Mouse (Mus musculus): ENCODE measurements around the gene Nploc4.

DNA sequence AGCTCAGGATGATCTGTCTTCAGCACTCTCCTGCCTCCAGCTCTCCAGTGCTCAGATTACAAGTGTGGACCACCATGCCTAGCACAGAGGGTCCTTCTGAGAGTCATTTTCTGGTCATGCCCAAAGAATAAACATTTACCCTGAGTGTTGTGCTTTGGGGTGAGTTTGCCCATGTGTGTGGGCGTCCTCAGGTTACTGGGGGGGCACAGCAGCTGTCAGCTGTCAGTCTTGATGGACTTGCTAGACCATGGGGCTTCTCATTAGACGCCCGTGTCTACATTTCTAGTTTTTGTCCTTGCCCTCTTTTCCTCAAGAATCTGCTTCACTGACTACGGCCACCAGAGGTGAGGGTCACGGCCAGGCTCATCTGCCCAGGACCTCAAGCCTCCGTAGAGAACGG, 9.7 kb upstream of the Nploc4 start:
- TF ChIP-seq CTCF (IDR thresholded peaks at IDR 0.05; ENCODE audit: low read depth): no peak
- no peak for TF ChIP-seq EP300 (IDR thresholded peaks at IDR 0.05; ENCODE audit: low read depth)
